Mouse (Mus musculus) MEL (cell line): ENCODE measurements around the gene Serpinb1a.
"Not testable (repeated sequence)": the region's sequence is repeated elsewhere in the genome, so short reads cannot be mapped to it uniquely, and the experiment has no call there.

ENCODE experiments used
- CTCF ChIP-seq, 3 experiments: IDR thresholded peaks in 2 of 3; conservative IDR thresholded peaks in 1 of 3; 2 replicates each; pipeline ENCODE4 v1.5.1; 2011 to 2012; ENCODE audit warnings: low read length in 3 of 3, low read depth in 2 of 3, mild to moderate bottlenecking in 2 of 3, improper control_type of control experiment in 1 of 3, inconsistent platforms in 1 of 3, mixed read lengths in 1 of 3, moderate library complexity in 1 of 3; ENCODE audit not compliant: control insufficient read depth in 1 of 3, insufficient read depth in 1 of 3, poor library complexity in 1 of 3, severe bottlenecking in 1 of 3
- E2F4 ChIP-seq: IDR thresholded peaks from 2 replicates; pipeline ENCODE4 v1.6.1; 2011; ENCODE audit warnings: low read depth, low read length, improper control_type of control experiment, borderline replicate concordance
- HCFC1 ChIP-seq: IDR thresholded peaks from 2 replicates; pipeline ENCODE4 v1.6.1; 2012; ENCODE audit warnings: low read depth, mild to moderate bottlenecking, inconsistent platforms, low read length, improper control_type of control experiment, moderate library complexity
- JUND ChIP-seq: IDR thresholded peaks from 2 replicates; pipeline ENCODE4 v1.6.1; 2011; ENCODE audit warnings: low read depth, mild to moderate bottlenecking, improper control_type of control experiment, low read length
- MAX ChIP-seq: IDR thresholded peaks from 2 replicates; pipeline ENCODE4 v1.6.1; 2011; ENCODE audit warnings: low read length, improper control_type of control experiment
- MYC ChIP-seq: IDR thresholded peaks from 2 replicates; pipeline ENCODE4 v1.6.1; 2011; ENCODE audit warnings: low read depth, mild to moderate bottlenecking, low read length, improper control_type of control experiment, moderate library complexity
- POLR2A ChIP-seq, 2 experiments: IDR thresholded peaks; 2 replicates each; pipeline ENCODE4 v1.6.1; 2011 to 2012; ENCODE audit warnings: low read length in 2 of 2, mild to moderate bottlenecking in 2 of 2, control low read depth in 1 of 2, improper control_type of control experiment in 1 of 2, low read depth in 1 of 2, moderate library complexity in 1 of 2; ENCODE audit not compliant: control insufficient read depth in 1 of 2, insufficient read depth in 1 of 2, poor library complexity in 1 of 2
- POLR2AphosphoS5 ChIP-seq: IDR thresholded peaks from 2 replicates; pipeline ENCODE4 v1.6.1; 2012; ENCODE audit warnings: low read depth, borderline replicate concordance, mild to moderate bottlenecking, inconsistent platforms, low read length, moderate library complexity, mixed read lengths
- USF2 ChIP-seq, 2 experiments: IDR thresholded peaks; 2 replicates each; pipeline ENCODE4 v1.6.1; 2011 to 2012; ENCODE audit warnings: improper control_type of control experiment in 2 of 2, low read length in 2 of 2, borderline replicate concordance in 1 of 2, inconsistent platforms in 1 of 2, low read depth in 1 of 2, mild to moderate bottlenecking in 1 of 2; ENCODE audit not compliant: insufficient read depth in 1 of 2

DNA sequence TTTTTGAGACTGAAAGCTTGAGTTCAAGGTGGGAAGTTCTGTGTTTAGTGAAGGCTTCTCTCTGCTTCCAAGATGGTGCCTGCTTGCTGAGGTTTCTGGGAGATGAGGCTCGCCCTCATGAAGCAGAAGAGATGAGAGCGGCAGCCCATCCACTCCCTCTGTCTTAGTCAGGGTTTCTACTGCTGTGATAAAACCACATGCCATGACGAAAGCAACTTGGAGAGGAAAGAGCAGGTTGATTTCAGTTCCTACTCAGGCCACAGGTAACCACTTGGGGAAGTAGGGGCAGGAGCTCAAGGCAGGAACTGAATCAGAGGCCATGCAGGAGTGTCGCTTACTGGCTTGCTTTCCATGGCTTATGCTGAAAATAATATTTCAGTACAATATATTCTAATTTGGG is 17.2 kb upstream of the Serpinb1a start:
- not testable (repeated sequence) for TF ChIP-seq CTCF (IDR thresholded peaks at IDR 0.05 in 2 of 3, conservative IDR thresholded peaks at IDR 0.05 in 1 of 3; ENCODE audit: control insufficient read depth in 1 of 3, insufficient read depth in 1 of 3, low read depth in 2 of 3, low read length in 3 of 3, poor library complexity in 1 of 3, severe bottlenecking in 1 of 3); MYC; USF2 (IDR thresholded peaks at IDR 0.05; ENCODE audit: borderline replicate concordance in 1 of 2, insufficient read depth in 1 of 2, low read depth in 1 of 2, low read length in 2 of 2); JUND; POLR2AphosphoS5; POLR2A (IDR thresholded peaks at IDR 0.05; ENCODE audit: control insufficient read depth in 1 of 2, insufficient read depth in 1 of 2, low read depth in 1 of 2, low read length in 2 of 2, poor library complexity in 1 of 2); E2F4; MAX; HCFC1
